Mouse (Mus musculus): Measurements from ENCODE around the gene Tnrc6b. TPM values are rescaled to one million over a fixed set of nuclear protein-coding genes. Genes with fewer than 3 reads are reported as not detected.
"Not testable (repeated sequence)": the region's sequence is repeated elsewhere in the genome, so short reads cannot be mapped to it uniquely, and the experiment has no call there.

Tnrc6b gene
- polyA plus RNA-seq, 1 experiment from 2014 or later: 11.5 TPM

DNA sequence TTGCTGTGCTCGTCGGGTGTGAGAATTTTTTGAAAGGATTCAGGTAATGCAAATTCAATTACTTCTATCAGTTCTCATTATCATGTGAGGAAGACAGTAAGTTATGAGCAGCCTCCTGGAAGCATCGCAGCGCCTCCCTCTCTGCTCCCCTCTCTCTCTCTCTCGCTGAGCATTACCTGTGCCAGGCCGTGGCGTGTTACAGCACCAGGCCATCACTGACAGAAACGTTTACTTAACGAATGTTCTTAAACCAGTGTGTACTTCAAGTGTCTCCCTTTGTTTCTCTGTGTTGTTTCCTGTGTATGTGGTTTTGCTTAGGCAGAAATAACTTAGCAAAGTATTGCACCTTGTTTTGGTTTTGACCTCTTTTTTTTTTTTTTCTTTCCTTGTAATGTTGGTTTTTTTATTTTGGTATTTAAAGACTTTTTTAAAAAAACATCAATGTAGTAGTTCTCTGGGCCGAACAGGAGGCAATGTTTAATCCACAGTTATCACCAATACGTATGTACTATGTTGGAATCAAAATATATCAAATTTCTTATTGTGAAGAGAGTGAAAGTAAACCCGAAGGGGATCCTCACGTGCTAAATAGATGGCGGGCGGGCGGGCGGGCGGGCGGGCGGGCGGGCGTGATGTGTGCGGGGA, 219.7 kb downstream of the Tnrc6b start:
- H3K36me3 ChIP-seq (ENCODE audit: inconsistent target): peaks cover 19% of the 10 kb centered on the region; the same call in 1 of the 2 replicates
- H3K79me2 ChIP-seq (ENCODE audit: inconsistent target); H3K4me3 ChIP-seq (ENCODE audit: inconsistent target); H3K27ac ChIP-seq: not testable (repeated sequence)
- WGBS (ENCODE audit: missing documents): 96% methylated on average over 11 of the region's 23 CpGs

DNA sequence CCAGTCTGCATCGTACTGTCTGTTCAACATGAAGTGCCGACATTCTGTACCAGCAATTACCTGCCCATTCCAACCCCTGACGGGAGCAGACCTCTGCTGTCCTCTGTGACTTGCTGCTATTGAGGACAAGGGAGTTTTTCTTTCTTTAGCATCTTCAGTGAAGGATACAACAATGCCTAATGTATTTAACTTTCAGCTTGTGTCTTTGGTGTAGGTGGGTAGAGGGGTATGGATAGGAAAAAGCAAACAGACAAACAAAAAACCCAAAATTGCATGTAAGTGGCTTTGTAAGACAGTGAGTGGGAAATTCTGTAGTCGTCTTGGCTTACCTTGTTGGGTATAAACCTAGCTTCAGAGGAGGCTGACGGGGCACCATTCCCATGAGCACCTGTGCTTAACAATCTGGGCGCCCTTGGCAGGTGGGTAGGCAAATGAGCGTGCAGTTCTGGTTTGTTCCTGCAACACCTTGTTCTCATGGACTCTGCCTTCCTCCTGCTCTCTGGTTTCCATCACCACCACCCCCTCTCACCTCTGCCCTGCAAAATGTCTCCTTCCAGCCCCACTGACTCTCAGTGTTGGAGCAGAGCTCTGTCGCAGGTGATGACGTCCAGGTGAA, 220.3 kb downstream of the Tnrc6b start:
- WGBS (ENCODE audit: missing documents): 99% methylated on average over 9 of the region's 9 CpGs
- Histone ChIP-seq H3K36me3 (ENCODE audit: inconsistent target) (peaks cover 19% of the 10 kb centered on the region; the same call in 1 of the 2 replicates), H3K79me2 (ENCODE audit: inconsistent target) (no peaks in the 10 kb centered on the region), H3K4me3 (ENCODE audit: inconsistent target) (no peak overlapping the region), H3K27ac (no peak overlapping the region)

DNA sequence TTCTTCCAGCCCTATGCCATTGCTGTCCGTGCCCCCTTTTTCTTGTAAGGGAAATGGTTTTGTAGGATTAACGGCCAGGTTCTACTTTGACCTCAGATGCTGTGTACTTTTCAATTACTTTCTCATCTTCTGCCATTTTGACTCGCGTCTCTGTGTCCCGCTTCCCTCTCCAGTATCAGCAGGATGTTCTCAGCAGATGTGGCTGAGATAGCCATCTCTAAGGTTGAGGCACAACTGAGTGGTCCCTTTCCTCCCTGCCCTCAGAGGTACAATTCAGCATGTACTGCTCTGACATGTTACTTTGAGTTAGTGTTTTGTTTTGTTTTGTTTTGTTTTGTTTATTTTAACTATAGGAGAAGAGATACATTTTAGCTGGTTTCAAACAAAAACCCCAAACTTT, 223.7 kb downstream of the Tnrc6b start:
- H3K79me2 ChIP-seq (ENCODE audit: inconsistent target): no peaks in the 10 kb centered on the region
- H3K27ac ChIP-seq: no peak overlapping the region
- peaks cover 8% of the 10 kb centered on the region; the same call in 1 of the 2 replicates for H3K36me3 ChIP-seq (ENCODE audit: inconsistent target)
- H3K4me3 ChIP-seq (ENCODE audit: inconsistent target): no peak overlapping the region
- 80% methylated on average over 5 of the region's 5 CpGs for WGBS (ENCODE audit: missing documents)

DNA sequence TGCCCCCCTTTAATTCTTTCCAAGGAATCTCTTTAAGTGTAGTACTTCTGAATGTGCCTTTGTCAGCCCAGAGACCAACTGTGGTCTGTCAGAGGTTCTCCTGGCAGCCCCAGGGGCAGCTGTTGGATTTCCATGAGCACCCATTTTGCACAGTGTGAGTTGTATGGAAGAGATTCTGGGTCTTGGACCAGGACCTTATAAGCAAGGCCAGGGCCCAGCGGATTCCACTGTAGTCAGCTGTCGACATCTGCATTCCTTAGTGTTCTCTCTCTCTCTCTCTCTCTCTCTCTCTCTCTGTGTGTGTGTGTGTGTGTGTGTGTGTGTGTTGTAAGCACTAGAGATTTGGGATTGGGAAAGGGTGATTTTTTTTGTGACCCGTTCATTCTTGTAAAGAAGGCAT, 225.6 kb downstream of the Tnrc6b start:
- 92% methylated on average over 3 of the region's 3 CpGs for whole genome bisulfite sequencing (ENCODE audit: missing documents)
- no peaks in the 10 kb centered on the region for H3K79me2 ChIP-seq (ENCODE audit: inconsistent target)
- no peak overlapping the region for H3K27ac ChIP-seq
- no peak overlapping the region for H3K4me3 ChIP-seq (ENCODE audit: inconsistent target)
- H3K36me3 ChIP-seq (ENCODE audit: inconsistent target): peaks cover 8% of the 10 kb centered on the region; the same call in 1 of the 2 replicates

DNA sequence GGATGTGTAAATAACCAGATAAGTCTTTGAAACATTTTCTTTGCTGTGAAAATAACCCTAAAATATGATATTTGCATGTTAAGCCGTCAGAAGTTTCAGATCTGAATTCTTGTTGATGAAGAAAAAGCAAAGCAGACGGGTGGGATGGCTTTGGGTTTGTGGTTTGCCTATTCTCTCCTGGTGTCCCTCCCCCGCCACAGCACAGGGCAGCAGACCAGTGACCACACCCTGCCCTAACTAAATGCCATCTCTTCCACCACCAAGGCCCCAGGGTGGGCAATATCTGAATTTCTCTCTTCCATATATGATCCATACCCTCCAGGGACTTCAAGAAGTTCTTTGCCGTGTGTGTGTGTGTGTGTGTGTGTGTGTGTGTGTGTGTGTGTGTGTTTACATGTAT, 227.5 kb downstream of the Tnrc6b start:
- Histone ChIP-seq H3K27ac (no peak overlapping the region), H3K36me3 (ENCODE audit: inconsistent target) (no peaks in the 10 kb centered on the region), H3K79me2 (ENCODE audit: inconsistent target) (no peaks in the 10 kb centered on the region), H3K4me3 (ENCODE audit: inconsistent target) (no peak overlapping the region)
- 81% methylated on average over 4 of the region's 4 CpGs for WGBS (ENCODE audit: missing documents)

DNA sequence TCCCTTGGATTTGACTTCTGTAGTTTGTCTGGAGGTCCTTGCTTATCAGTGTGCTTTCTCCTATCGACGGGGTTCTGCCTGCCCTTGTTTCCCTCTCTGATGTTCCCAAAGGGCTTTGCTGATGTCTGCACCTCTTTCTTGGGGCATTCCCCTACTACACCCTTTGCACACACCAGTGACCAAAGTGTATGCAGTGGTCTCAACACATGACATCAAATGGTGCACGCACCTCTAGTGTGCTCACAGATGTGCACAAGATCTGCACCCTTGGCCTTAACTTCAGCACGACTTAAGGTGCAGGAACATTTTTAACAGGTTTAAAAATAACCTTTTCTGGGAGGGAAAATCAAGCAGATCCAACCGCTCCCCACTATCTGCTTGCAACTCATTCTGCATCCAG, 228.3 kb downstream of the Tnrc6b start:
- H3K79me2 ChIP-seq (ENCODE audit: inconsistent target): no peaks in the 10 kb centered on the region
- WGBS (ENCODE audit: missing documents): 88% methylated on average over 5 of the region's 5 CpGs
- H3K36me3 ChIP-seq (ENCODE audit: inconsistent target): no peaks in the 10 kb centered on the region
- H3K4me3 ChIP-seq (ENCODE audit: inconsistent target): no peak overlapping the region
- H3K27ac ChIP-seq: no peak overlapping the region

DNA sequence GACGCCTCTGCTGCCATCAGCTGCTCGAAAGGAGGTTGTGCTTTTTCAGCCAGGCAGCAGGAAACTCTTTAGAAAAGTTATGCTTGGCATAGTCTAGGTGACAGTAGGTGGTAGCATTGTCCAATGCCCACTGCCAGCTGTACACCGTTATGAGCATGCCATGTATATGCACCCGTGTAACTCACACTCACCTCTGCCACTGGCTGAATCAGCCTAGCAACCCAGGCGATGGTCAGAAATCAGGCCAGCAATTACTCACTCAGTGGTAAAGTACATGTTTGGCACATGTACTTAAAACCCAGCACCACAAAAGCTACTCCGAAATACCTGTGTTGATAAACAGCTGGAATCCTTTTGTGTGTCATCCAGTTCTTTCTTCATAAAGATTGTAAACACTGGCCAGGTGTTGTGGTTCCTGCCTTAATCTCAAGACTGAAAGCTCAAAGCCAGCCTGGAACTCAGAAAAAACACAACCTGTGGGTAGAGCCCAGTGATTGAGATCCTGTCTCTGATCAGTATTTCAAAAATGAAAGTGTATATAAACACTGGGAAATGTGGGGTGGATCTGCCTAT, 230.4 kb downstream of the Tnrc6b start:
- Histone ChIP-seq H3K36me3 (ENCODE audit: inconsistent target) (no peaks in the 10 kb centered on the region), H3K79me2 (ENCODE audit: inconsistent target) (no peaks in the 10 kb centered on the region), H3K27ac (no peak overlapping the region), H3K4me3 (ENCODE audit: inconsistent target) (no peak overlapping the region)
- 93% methylated on average over 6 of the region's 6 CpGs for WGBS (ENCODE audit: missing documents)

DNA sequence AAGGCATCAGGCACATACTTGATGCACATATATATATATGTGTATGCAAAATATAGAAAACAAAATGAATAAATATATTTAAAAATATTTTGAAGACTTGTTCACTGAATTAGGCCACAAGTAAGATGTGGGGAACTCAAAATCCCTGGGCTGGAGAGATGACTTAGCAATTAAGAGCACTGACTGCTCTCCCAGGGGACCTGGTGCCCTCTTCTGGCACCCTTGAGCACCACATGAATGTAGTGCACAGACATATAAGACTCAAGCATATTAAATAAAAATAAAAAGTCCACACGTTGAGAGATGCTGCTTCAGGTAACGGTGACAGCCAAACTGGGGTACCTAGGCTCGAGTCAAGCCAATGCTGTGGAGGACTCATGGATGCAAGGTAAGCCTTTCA, 234.7 kb downstream of the Tnrc6b start:
- Histone ChIP-seq H3K79me2 (ENCODE audit: inconsistent target) (peaks cover 24% of the 10 kb centered on the region), H3K36me3 (ENCODE audit: inconsistent target) (no peaks in the 10 kb centered on the region), H3K27ac (no peak overlapping the region), H3K4me3 (ENCODE audit: inconsistent target) (no peak overlapping the region)
- 14% methylated on average over 3 of the region's 3 CpGs for WGBS (ENCODE audit: missing documents)

DNA sequence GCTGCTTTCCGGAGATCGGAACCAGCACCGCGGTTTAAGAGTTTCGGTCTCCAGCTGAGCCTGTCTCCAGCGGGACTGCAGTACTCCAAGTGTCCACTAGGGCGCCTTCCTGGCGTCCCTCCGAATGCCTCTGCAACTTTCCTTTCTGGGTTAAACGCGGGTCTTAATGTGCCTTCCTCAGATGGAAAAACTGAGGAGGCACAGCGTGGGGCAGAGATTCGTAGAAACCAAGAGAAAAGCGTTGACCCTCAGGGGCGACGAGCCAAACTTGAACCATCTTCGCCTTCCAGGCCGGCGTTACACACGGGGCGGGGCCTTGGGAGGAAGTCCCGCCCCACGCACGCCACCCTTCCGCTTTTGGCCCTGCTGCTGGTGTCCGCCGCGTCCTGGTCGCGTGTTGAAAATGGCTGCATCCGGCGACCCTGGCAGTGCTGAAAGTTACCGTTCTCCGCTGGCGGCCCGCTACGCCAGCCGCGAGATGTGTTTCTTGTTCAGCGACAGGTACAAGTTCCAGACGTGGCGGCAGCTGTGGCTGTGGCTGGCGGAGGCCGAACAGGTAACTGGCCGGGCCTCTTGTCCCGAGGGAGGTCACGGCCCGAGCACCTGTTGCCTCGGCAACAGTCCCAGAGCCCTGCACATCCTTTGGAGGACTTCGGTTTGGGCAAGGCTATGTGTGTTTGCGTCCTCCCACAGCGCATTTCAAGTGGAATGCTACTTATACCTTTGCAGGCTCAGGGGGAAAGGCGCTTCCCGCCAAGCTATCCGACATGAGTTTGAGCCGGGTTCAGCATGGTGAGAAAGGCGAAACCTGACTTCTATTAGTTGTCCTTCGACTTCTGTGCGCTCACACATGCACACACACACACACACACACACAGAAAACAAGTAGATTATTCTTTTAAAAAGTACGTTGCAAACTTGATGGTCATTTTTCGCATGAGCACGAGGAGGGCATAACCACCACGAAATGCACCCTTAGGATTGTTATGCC, 237.3 kb downstream of the Tnrc6b start, which contains the start of gene Adsl:
Gene Adsl, plus strand, starts transcription at position 346 of the 991 bp plus-strand sequence.
- Histone ChIP-seq H3K79me2 (ENCODE audit: inconsistent target) (peaks cover 33% of the 10 kb centered on the region), H3K4me3 (ENCODE audit: inconsistent target) (peak within 1 kb of the TSS; percentile 84), H3K36me3 (ENCODE audit: inconsistent target) (peaks cover 14% of the 10 kb centered on the region), H3K27ac (peak within 1 kb of the TSS; percentile 68)
- under 1% methylated on average over 63 of the region's 63 CpGs for WGBS (ENCODE audit: missing documents)

DNA sequence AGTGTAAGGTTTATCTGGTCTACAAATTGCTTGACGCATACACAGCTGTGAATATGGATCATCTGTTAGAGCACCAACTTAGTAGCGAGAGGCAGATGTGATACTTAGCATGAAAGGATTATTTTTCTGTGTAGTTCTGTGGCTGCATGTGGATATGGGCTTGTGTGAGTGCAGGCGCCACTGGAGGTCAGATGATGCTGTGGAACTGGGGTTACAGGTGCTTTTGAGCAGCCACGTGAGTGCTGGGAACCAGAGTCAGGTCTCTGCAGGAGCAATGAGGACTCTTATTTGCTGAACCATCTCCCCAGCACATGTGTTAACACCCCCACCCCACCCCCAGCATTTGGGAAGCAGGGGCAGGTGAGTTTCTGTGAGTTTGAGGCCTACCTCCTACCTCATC, 238.3 kb downstream of the Tnrc6b start:
- Histone ChIP-seq H3K4me3 (ENCODE audit: inconsistent target) (peak overlapping the region; percentile 84), H3K79me2 (ENCODE audit: inconsistent target) (peaks cover 33% of the 10 kb centered on the region), H3K27ac (no peak overlapping the region), H3K36me3 (ENCODE audit: inconsistent target) (peaks cover 24% of the 10 kb centered on the region)
- WGBS (ENCODE audit: missing documents): 38% methylated on average over 4 of the region's 4 CpGs

DNA sequence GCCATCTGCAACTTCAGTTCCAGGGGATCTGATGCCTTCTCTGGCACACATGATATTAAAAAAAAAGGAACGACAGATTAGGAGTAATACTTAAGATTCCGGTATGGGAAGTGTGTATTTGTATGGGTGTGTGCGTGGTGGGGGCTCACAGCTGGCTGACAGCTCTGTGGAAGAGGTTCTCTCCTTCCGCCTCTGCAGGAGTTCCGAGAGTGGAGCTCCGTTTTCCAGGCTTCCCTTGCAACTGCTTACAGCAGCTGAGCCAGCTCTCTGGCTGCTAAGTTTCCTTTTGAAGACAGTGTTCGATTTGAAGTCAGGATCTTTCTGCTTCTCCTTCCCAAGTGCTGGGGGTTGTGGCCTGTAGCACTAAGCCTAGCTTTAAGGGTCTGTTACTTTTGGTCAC, 238.9 kb downstream of the Tnrc6b start:
- 83% methylated on average over 7 of the region's 7 CpGs for WGBS (ENCODE audit: missing documents)
- Histone ChIP-seq H3K79me2 (ENCODE audit: inconsistent target) (peaks cover 33% of the 10 kb centered on the region), H3K27ac (no peak overlapping the region), H3K4me3 (ENCODE audit: inconsistent target) (no peak overlapping the region), H3K36me3 (ENCODE audit: inconsistent target) (peaks cover 30% of the 10 kb centered on the region)

DNA sequence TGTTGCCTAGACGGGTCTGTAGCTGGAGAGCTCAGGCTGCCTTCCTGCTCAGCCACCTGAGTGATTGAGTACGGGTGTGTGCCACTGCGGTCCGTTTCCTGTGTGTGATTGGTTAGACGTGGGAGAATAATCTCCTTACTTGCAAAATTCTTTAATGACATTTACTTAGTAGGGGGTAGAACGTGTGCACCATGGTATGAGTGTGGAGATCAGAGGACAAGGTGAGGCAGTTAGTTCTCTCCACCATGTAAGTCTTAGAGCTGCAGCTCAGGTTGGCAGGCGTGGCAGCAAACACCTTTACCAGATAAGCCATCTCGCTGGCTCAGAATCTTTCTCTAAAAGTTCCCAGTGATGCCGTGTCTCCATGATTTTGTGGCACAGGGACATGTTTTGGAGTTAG, 242.9 kb downstream of the Tnrc6b start:
- Histone ChIP-seq H3K27ac (no peak overlapping the region), H3K4me3 (ENCODE audit: inconsistent target) (no peak overlapping the region), H3K79me2 (ENCODE audit: inconsistent target) (peaks cover 28% of the 10 kb centered on the region), H3K36me3 (ENCODE audit: inconsistent target) (peaks cover 52% of the 10 kb centered on the region)
- WGBS (ENCODE audit: missing documents): 89% methylated on average over 9 of the region's 9 CpGs

DNA sequence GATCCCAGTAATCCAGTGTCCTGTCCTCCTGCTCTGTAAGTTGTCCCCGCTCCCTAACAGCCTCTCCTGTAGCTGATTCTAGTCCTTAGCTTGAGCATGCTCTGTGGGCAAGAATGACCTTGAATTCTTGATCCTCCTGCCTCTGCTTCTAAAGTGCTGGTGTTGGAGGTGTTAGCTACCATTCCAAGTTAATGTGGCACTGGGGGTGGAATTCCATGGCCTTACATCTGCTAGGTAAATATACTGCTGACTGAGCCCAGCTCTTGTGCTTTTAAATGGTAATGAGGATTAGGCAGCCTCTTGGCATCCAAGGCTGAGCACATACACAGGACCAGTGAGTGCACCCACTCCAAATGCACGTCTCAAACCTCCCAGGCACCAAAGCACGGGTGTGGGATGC, 243.7 kb downstream of the Tnrc6b start:
- H3K79me2 ChIP-seq (ENCODE audit: inconsistent target): peaks cover 19% of the 10 kb centered on the region
- 83% methylated on average over 3 of the region's 3 CpGs for WGBS (ENCODE audit: missing documents)
- H3K4me3 ChIP-seq (ENCODE audit: inconsistent target): no peak overlapping the region
- no peak overlapping the region for H3K27ac ChIP-seq
- peaks cover 60% of the 10 kb centered on the region for H3K36me3 ChIP-seq (ENCODE audit: inconsistent target)

DNA sequence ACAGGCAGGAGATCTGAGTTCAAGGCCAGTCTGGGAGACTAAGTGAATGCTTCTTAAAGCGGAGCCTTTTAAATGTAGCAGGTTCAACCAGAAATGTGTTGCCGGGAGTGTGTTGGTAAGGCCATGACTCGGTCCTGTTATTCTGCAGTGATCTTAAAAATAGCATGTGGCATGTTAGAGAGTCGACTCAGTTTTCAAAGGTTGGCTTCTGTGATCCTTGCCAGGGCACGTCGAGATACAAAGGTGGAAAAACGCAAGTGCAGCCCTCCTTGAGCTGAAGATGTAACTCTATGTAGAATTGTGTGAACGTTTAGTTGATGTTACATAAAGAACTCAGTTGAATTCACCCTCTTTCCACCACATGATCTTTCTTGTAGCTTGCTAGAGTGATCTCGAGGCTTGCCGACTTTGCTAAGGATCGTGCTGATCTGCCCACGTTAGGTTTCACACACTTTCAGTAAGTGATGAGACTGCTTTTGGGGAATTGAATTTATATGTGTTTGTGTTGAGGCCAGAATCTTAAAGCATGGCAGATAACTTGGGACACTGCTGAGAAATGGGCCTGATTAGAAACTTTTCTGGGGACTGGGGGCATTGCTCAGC, 244.8 kb downstream of the Tnrc6b start:
- Histone ChIP-seq H3K27ac (no peak overlapping the region), H3K79me2 (ENCODE audit: inconsistent target) (peaks cover 8% of the 10 kb centered on the region; the same call in 1 of the 2 replicates), H3K36me3 (ENCODE audit: inconsistent target) (peaks cover 71% of the 10 kb centered on the region), H3K4me3 (ENCODE audit: inconsistent target) (no peak overlapping the region)
- 98% methylated on average over 12 of the region's 12 CpGs for WGBS (ENCODE audit: missing documents)

All from macrophage (primary cell).